Mouse (Mus musculus): Measurements from ENCODE around the gene Gzmm. TPM values are rescaled to one million over a fixed set of nuclear protein-coding genes. Genes with fewer than 3 reads are reported as not detected.

Gzmm gene
- polyA plus RNA-seq, 1 experiment from 2014 or later: 0.50 TPM

GRCm38 (mm10) chr10:79716254-79716987 lies 27.6 kb downstream of the Gzmm start, which contains the start of gene Hcn2:
Gene Hcn2, plus strand, starts transcription at chr10:79716634.
- 2% methylated on average over 73 of the region's 91 CpGs for WGBS
- DNase-seq (ENCODE audit: low spot score) (no peak), ATAC-seq (replicated peaks; ENCODE audit: low FRiP score, low read depth) (peak; percentile 31)
- no peak for TF ChIP-seq CTCF (IDR thresholded peaks at IDR 0.05; ENCODE audit: low read depth)
- Histone ChIP-seq H3K4me1 (replicated peaks; ENCODE audit: insufficient read depth, low read length) (peaks cover 15% of the 10 kb centered on the region; the same call in 1 of the 2 replicates), H3K4me3 (replicated peaks; ENCODE audit: low read depth, low read length) (peak within 1 kb of the TSS; percentile 61), H3K9ac (ENCODE audit: low read depth, low read length) (peak within 1 kb of the TSS; percentile 35; the same call in 1 of the 2 replicates), H3K4me2 (ENCODE audit: low read length) (peak within 1 kb of the TSS; percentile 97), H3K27ac (no peak within 1 kb of the TSS), H3K27me3 (ENCODE audit: insufficient read depth, low read length) (peaks cover 27% of the 10 kb centered on the region), H3K36me3 (ENCODE audit: insufficient read depth, low read length) (peaks cover 5% of the 10 kb centered on the region; the same call in 1 of the 2 replicates), H3K9me3 (replicated peaks; ENCODE audit: low read length) (no peaks in the 10 kb centered on the region)

DNA sequence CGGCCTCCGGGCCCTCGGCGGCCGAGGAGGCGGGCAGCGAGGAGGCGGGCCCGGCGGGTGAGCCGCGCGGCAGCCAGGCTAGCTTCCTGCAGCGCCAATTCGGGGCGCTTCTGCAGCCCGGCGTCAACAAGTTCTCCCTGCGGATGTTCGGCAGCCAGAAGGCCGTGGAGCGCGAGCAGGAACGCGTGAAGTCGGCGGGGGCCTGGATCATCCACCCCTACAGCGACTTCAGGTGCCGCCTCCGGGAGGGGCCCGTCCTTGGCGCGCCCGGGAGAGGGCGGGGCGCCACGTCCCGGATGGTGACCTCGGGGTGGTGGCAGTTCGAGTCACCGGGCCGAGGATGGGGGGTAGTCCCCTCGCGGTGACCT lies 28.2 kb downstream of the Gzmm start:
- Histone ChIP-seq H3K9me3 (replicated peaks; ENCODE audit: low read length) (no peaks in the 10 kb centered on the region), H3K9ac (ENCODE audit: low read depth, low read length) (peak overlapping the region; percentile 35; the same call in 1 of the 2 replicates), H3K4me2 (ENCODE audit: low read length) (peak overlapping the region; percentile 97), H3K4me1 (replicated peaks; ENCODE audit: insufficient read depth, low read length) (peaks cover 15% of the 10 kb centered on the region; the same call in 1 of the 2 replicates), H3K4me3 (replicated peaks; ENCODE audit: low read depth, low read length) (peak overlapping the region; percentile 61), H3K36me3 (ENCODE audit: insufficient read depth, low read length) (no peaks in the 10 kb centered on the region), H3K27me3 (ENCODE audit: insufficient read depth, low read length) (peaks cover 27% of the 10 kb centered on the region), H3K27ac (no peak overlapping the region)
- DNase-seq (ENCODE audit: low spot score) (no peak), ATAC-seq (replicated peaks; ENCODE audit: low FRiP score, low read depth) (no peak)
- 2% methylated on average over 42 of the region's 44 CpGs for WGBS
- no peak for TF ChIP-seq CTCF (IDR thresholded peaks at IDR 0.05; ENCODE audit: low read depth)

DNA sequence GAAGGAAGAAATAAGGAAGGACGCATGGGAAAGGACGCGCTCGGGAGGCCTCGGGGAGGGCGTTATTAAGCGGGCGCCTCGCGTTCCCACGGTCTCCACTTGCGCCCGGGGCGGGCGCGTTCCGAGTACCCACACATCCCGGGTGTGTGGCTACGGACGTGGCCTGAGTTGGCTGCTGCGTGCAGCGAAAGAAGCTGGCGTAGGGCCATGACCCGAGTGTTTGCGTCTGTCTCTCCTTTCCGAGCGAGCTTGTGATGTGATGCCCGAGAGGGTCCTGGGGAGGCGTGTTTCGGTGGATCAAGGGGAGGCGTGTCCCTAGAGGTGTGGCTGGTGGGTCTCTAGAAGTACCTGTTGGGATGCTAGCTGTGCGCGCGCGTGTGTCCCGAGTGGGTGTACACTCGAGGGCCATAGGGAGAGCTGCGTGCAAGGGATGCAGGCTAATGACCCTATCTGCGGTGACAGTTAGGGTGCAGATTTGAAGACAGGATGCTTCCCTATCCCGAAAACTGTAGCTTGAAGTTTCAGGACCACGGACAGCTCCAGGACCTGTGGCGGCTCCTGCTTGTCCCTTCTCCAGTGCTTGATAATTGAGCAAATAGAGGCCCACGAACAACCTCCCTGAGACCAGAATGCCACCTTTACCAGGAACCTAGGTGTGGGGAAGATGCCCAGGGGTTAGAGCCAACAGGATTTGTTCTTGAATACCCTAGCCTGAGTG lies 29.0 kb downstream of the Gzmm start:
- 4% methylated on average over 43 of the region's 43 CpGs for WGBS
- no peak for TF ChIP-seq CTCF (IDR thresholded peaks at IDR 0.05; ENCODE audit: low read depth)
- Histone ChIP-seq H3K36me3 (ENCODE audit: insufficient read depth, low read length) (no peaks in the 10 kb centered on the region), H3K27ac (no peak overlapping the region), H3K4me1 (replicated peaks; ENCODE audit: insufficient read depth, low read length) (peaks cover 15% of the 10 kb centered on the region; the same call in 1 of the 2 replicates), H3K9me3 (replicated peaks; ENCODE audit: low read length) (no peaks in the 10 kb centered on the region), H3K4me3 (replicated peaks; ENCODE audit: low read depth, low read length) (peak overlapping the region; percentile 61), H3K9ac (ENCODE audit: low read depth, low read length) (no peak overlapping the region), H3K27me3 (ENCODE audit: insufficient read depth, low read length) (peaks cover 27% of the 10 kb centered on the region), H3K4me2 (ENCODE audit: low read length) (peak overlapping the region; percentile 97)
- DNase-seq (ENCODE audit: low spot score) (peak; percentile 85), ATAC-seq (replicated peaks; ENCODE audit: low FRiP score, low read depth) (no peak)

DNA sequence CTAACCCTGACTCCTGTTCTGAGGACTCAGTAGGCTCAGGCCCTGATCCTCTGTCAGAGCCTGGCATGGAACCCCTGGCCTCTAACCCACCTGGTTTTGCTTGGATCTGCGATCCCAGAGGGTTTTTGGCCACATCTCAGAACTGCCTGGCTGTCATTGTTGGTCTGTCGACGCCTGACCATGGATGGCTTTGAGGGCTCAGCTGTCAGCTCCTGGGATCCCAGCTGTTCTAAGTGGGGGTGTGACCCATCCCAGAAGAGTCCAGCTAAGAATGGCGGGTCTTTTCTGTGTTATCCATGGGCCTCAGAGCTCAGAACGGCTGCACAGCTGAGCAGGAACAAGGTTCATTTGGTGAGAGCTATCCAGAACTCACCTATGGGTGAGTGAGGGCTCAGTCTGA lies 32.3 kb downstream of the Gzmm start:
- H3K27me3 ChIP-seq (ENCODE audit: insufficient read depth, low read length): peaks cover 17% of the 10 kb centered on the region
- WGBS: 65% methylated on average over 5 of the region's 5 CpGs
- TF ChIP-seq CTCF (IDR thresholded peaks at IDR 0.05; ENCODE audit: low read depth): no peak

GRCm38 (mm10) chr10:79723047-79723446 lies 34.2 kb downstream of the Gzmm start:
- no peak for ATAC-seq (replicated peaks; ENCODE audit: low FRiP score, low read depth)
- 63% methylated on average over 6 of the region's 6 CpGs for WGBS
- Histone ChIP-seq H3K9ac (ENCODE audit: low read depth, low read length) (no peak overlapping the region), H3K4me2 (ENCODE audit: low read length) (no peak overlapping the region), H3K27ac (no peak overlapping the region), H3K36me3 (ENCODE audit: insufficient read depth, low read length) (no peaks in the 10 kb centered on the region), H3K4me3 (replicated peaks; ENCODE audit: low read depth, low read length) (no peak overlapping the region), H3K27me3 (ENCODE audit: insufficient read depth, low read length) (no peaks in the 10 kb centered on the region), H3K9me3 (replicated peaks; ENCODE audit: low read length) (no peaks in the 10 kb centered on the region), H3K4me1 (replicated peaks; ENCODE audit: insufficient read depth, low read length) (no peaks in the 10 kb centered on the region; the same call in 1 of the 2 replicates)
- DNase-seq (ENCODE audit: low spot score): no peak
- TF ChIP-seq CTCF (IDR thresholded peaks at IDR 0.05; ENCODE audit: low read depth): no peak

More for the DNA sequence above, 32.3 kb downstream of the Gzmm start:
- H3K9ac ChIP-seq (ENCODE audit: low read depth, low read length): no peak overlapping the region
- H3K9me3 ChIP-seq (replicated peaks; ENCODE audit: low read length): no peaks in the 10 kb centered on the region
- H3K36me3 ChIP-seq (ENCODE audit: insufficient read depth, low read length): no peaks in the 10 kb centered on the region
- H3K27ac ChIP-seq: no peak overlapping the region
- DNase-seq (ENCODE audit: low spot score) (no peak), ATAC-seq (replicated peaks; ENCODE audit: low FRiP score, low read depth) (no peak)
- H3K4me2 ChIP-seq (ENCODE audit: low read length): no peak overlapping the region
- peaks cover 13% of the 10 kb centered on the region; the same call in 1 of the 2 replicates for H3K4me1 ChIP-seq (replicated peaks; ENCODE audit: insufficient read depth, low read length)
- H3K4me3 ChIP-seq (replicated peaks; ENCODE audit: low read depth, low read length): no peak overlapping the region

GRCm38 (mm10) chr10:79723692-79724091 lies 34.9 kb downstream of the Gzmm start:
- no peak for DNase-seq (ENCODE audit: low spot score)
- Histone ChIP-seq H3K4me1 (replicated peaks; ENCODE audit: insufficient read depth, low read length) (no peaks in the 10 kb centered on the region; the same call in 1 of the 2 replicates), H3K27me3 (ENCODE audit: insufficient read depth, low read length) (no peaks in the 10 kb centered on the region), H3K27ac (no peak overlapping the region), H3K36me3 (ENCODE audit: insufficient read depth, low read length) (no peaks in the 10 kb centered on the region), H3K4me3 (replicated peaks; ENCODE audit: low read depth, low read length) (no peak overlapping the region), H3K9ac (ENCODE audit: low read depth, low read length) (no peak overlapping the region), H3K4me2 (ENCODE audit: low read length) (no peak overlapping the region), H3K9me3 (replicated peaks; ENCODE audit: low read length) (no peaks in the 10 kb centered on the region)
- WGBS: 80% methylated on average over 7 of the region's 7 CpGs
- TF ChIP-seq CTCF (IDR thresholded peaks at IDR 0.05; ENCODE audit: low read depth): no peak
- no peak for ATAC-seq (replicated peaks; ENCODE audit: low FRiP score, low read depth)
